Mouse (Mus musculus): Measurements from ENCODE around the gene Pagr1a. TPM values are rescaled to one million over a fixed set of nuclear protein-coding genes. Genes with fewer than 3 reads are reported as not detected.
A peak's percentile ranks its signal among the peaks of the same experiment; 100 is the strongest.

Pagr1a gene
- polyA plus RNA-seq, 1 experiment, result 22.3 TPM

- Histone ChIP-seq H3ac (ENCODE audit: control insufficient read depth, insufficient read length, low read depth) (no peak overlapping the region), H3K79me2 (ENCODE audit: control insufficient read depth, insufficient read depth) (peaks cover 32% of the 10 kb centered on the region), H3K79me3 (ENCODE audit: low read depth) (peaks cover 16% of the 10 kb centered on the region), H3K4me3 (ENCODE audit: insufficient read depth, poor library complexity, severe bottlenecking) (no peak overlapping the region), H3K36me3 (ENCODE audit: control insufficient read depth, insufficient read depth) (peaks cover 31% of the 10 kb centered on the region), H3K27me3 (ENCODE audit: control insufficient read depth, insufficient read depth, insufficient read length) (no peaks in the 10 kb centered on the region)
- TF ChIP-seq CTCF (IDR thresholded peaks at IDR 0.05; ENCODE audit: control insufficient read depth, insufficient read depth, insufficient read length), result no peak
- no peak for TF ChIP-seq USF1 (IDR thresholded peaks at IDR 0.05; ENCODE audit: low read depth)
- no peak for TF ChIP-seq CEBPB (IDR thresholded peaks at IDR 0.05; ENCODE audit: low read depth)
- TF ChIP-seq MYOG (IDR thresholded peaks at IDR 0.05; ENCODE audit: control insufficient read depth, extremely low read depth, insufficient read length), result no peak
- no peak for TF ChIP-seq MYOD1 (IDR thresholded peaks at IDR 0.05; ENCODE audit: control insufficient read depth, insufficient read length, low read depth)
These were observed 2.3 kb upstream of the Pagr1a start for GRCm38 (mm10) chr7:127019306-127019960.

- Histone ChIP-seq H3K27me3 (ENCODE audit: control insufficient read depth, insufficient read depth, insufficient read length) (no peaks in the 10 kb centered on the region), H3K79me2 (ENCODE audit: control insufficient read depth, insufficient read depth) (peaks cover 32% of the 10 kb centered on the region), H3K36me3 (ENCODE audit: control insufficient read depth, insufficient read depth) (peaks cover 24% of the 10 kb centered on the region), H3K79me3 (ENCODE audit: low read depth) (peaks cover 14% of the 10 kb centered on the region), H3ac (ENCODE audit: control insufficient read depth, insufficient read length, low read depth) (no peak overlapping the region), H3K4me3 (ENCODE audit: insufficient read depth, poor library complexity, severe bottlenecking) (no peak overlapping the region)
- TF ChIP-seq CTCF (IDR thresholded peaks at IDR 0.05; ENCODE audit: control insufficient read depth, insufficient read depth, insufficient read length) (no peak), MAX (IDR thresholded peaks at IDR 0.05) (no peak), MYOD1 (IDR thresholded peaks at IDR 0.05; ENCODE audit: control insufficient read depth, insufficient read length, low read depth) (no peak), FOSL1 (IDR thresholded peaks at IDR 0.05; ENCODE audit: insufficient read depth, low read length, poor library complexity, severe bottlenecking) (no peak), USF1 (IDR thresholded peaks at IDR 0.05; ENCODE audit: low read depth) (no peak), MYOG (IDR thresholded peaks at IDR 0.05; ENCODE audit: control insufficient read depth, extremely low read depth, insufficient read length) (no peak), CEBPB (IDR thresholded peaks at IDR 0.05; ENCODE audit: low read depth) (no peak)
These were observed 1.5 kb upstream of the Pagr1a start for GRCm38 (mm10) chr7:127018416-127019305.

- H3ac ChIP-seq (ENCODE audit: control insufficient read depth, insufficient read length, low read depth), result no peak overlapping the region
- TF ChIP-seq USF1 (IDR thresholded peaks at IDR 0.05; ENCODE audit: low read depth), result no peak
- no peak for TF ChIP-seq MYOG (IDR thresholded peaks at IDR 0.05; ENCODE audit: control insufficient read depth, extremely low read depth, insufficient read length)
- TF ChIP-seq CEBPB (IDR thresholded peaks at IDR 0.05; ENCODE audit: low read depth), result no peak
- TF ChIP-seq CTCF (IDR thresholded peaks at IDR 0.05; ENCODE audit: control insufficient read depth, insufficient read depth, insufficient read length), result no peak
- no peak for TF ChIP-seq FOSL1 (IDR thresholded peaks at IDR 0.05; ENCODE audit: insufficient read depth, low read length, poor library complexity, severe bottlenecking)
- TF ChIP-seq MAX (IDR thresholded peaks at IDR 0.05), result no peak
- H3K79me2 ChIP-seq (ENCODE audit: control insufficient read depth, insufficient read depth), result peaks cover 32% of the 10 kb centered on the region
- H3K27me3 ChIP-seq (ENCODE audit: control insufficient read depth, insufficient read depth, insufficient read length), result no peaks in the 10 kb centered on the region
- peaks cover 24% of the 10 kb centered on the region for H3K36me3 ChIP-seq (ENCODE audit: control insufficient read depth, insufficient read depth)
- no peak overlapping the region for H3K4me3 ChIP-seq (ENCODE audit: insufficient read depth, poor library complexity, severe bottlenecking)
- H3K79me3 ChIP-seq (ENCODE audit: low read depth), result peaks cover 15% of the 10 kb centered on the region
These were observed 796 bp upstream of the Pagr1a start for GRCm38 (mm10) chr7:127017950-127018345.

GRCm38 (mm10) chr7:127016486-127016938, 640 bp downstream of the Pagr1a start:
- Histone ChIP-seq H3K27me3 (ENCODE audit: control insufficient read depth, insufficient read depth, insufficient read length) (no peaks in the 10 kb centered on the region), H3K79me2 (ENCODE audit: control insufficient read depth, insufficient read depth) (peaks cover 39% of the 10 kb centered on the region), H3K79me3 (ENCODE audit: low read depth) (peaks cover 18% of the 10 kb centered on the region), H3K36me3 (ENCODE audit: control insufficient read depth, insufficient read depth) (peaks cover 15% of the 10 kb centered on the region), H3K4me3 (ENCODE audit: insufficient read depth, poor library complexity, severe bottlenecking) (peak overlapping the region; percentile 51), H3ac (ENCODE audit: control insufficient read depth, insufficient read length, low read depth) (peak overlapping the region; percentile 62)
- TF ChIP-seq CEBPB (IDR thresholded peaks at IDR 0.05; ENCODE audit: low read depth), result no peak
- no peak for TF ChIP-seq MYOD1 (IDR thresholded peaks at IDR 0.05; ENCODE audit: control insufficient read depth, insufficient read length, low read depth)
- no peak for TF ChIP-seq CTCF (IDR thresholded peaks at IDR 0.05; ENCODE audit: control insufficient read depth, insufficient read depth, insufficient read length)
- TF ChIP-seq MYOG (IDR thresholded peaks at IDR 0.05; ENCODE audit: control insufficient read depth, extremely low read depth, insufficient read length), result no peak
- TF ChIP-seq USF1 (IDR thresholded peaks at IDR 0.05; ENCODE audit: low read depth), result no peak
- TF ChIP-seq MAX (IDR thresholded peaks at IDR 0.05), result no peak
- no peak for TF ChIP-seq FOSL1 (IDR thresholded peaks at IDR 0.05; ENCODE audit: insufficient read depth, low read length, poor library complexity, severe bottlenecking)

GRCm38 (mm10) chr7:127016481-127016485, 869 bp downstream of the Pagr1a start, which contains the start of gene Pagr1b:
Gene Pagr1b, minus strand, starts transcription at chr7:127016484.
- H3K27me3 ChIP-seq (ENCODE audit: control insufficient read depth, insufficient read depth, insufficient read length), result no peaks in the 10 kb centered on the region
- TF ChIP-seq CTCF (IDR thresholded peaks at IDR 0.05; ENCODE audit: control insufficient read depth, insufficient read depth, insufficient read length) (no peak), MYOG (IDR thresholded peaks at IDR 0.05; ENCODE audit: control insufficient read depth, extremely low read depth, insufficient read length) (no peak), USF1 (IDR thresholded peaks at IDR 0.05; ENCODE audit: low read depth) (no peak), MYOD1 (IDR thresholded peaks at IDR 0.05; ENCODE audit: control insufficient read depth, insufficient read length, low read depth) (no peak), MAX (IDR thresholded peaks at IDR 0.05) (no peak), CEBPB (IDR thresholded peaks at IDR 0.05; ENCODE audit: low read depth) (no peak), FOSL1 (IDR thresholded peaks at IDR 0.05; ENCODE audit: insufficient read depth, low read length, poor library complexity, severe bottlenecking) (no peak)
- H3ac ChIP-seq (ENCODE audit: control insufficient read depth, insufficient read length, low read depth), result peak within 1 kb of the TSS; percentile 62
- peaks cover 15% of the 10 kb centered on the region for H3K36me3 ChIP-seq (ENCODE audit: control insufficient read depth, insufficient read depth)
- peaks cover 18% of the 10 kb centered on the region for H3K79me3 ChIP-seq (ENCODE audit: low read depth)
- H3K79me2 ChIP-seq (ENCODE audit: control insufficient read depth, insufficient read depth), result peaks cover 39% of the 10 kb centered on the region
- H3K4me3 ChIP-seq (ENCODE audit: insufficient read depth, poor library complexity, severe bottlenecking), result peak within 1 kb of the TSS; percentile 51

Data from C2C12 (cell line).